Mouse (Mus musculus): ENCODE data around the gene Osbpl10. TPM values are rescaled to one million over a fixed set of nuclear protein-coding genes. Genes with fewer than 3 reads are reported as not detected.

Gene Osbpl10
- total and polyA plus RNA-seq, 2 experiments from 2014 or later: 0.36 to 2.9 TPM

DNA sequence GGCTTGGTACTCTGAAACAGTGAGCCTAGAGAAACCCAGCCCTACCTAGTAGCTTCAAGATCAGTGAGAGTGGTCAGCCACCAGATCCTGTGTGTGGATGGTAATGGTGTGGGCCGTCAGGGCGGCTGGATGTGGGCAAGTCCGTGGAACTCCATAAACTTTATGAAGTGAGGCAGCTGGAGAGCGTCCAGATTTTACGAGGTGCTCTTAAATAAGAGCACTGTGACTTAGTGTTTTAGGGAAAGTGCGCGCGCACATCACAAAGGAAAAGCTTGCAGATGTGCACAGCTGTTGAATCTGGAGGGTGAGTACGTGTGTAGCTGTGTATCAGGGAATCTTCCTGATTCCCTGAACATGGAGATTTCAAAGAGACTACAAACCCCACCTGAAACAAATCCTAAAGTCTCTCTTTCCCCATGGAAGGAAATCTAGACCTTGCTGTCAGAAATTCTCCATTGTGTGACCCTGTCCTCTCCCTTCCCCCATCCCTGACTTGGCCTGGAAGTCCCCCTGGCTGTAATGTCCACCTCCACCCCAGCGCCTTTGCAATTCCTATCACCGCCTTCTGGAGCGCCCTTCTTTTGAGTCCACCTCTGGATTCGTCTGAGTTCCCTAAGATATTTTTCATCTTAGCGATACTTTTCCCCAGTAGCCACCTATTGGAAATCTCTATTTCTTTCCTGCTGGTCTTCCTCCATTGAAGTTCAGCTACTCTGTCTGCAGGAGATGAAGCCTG, 161.4 kb downstream of the Osbpl10 start:
- DNase-seq (ENCODE audit: low spot score): no peak
- Histone ChIP-seq H3K4me2 (ENCODE audit: low read depth, low read length) (no peak overlapping the region), H3K27me3 (ENCODE audit: control insufficient read depth, insufficient read depth, low read length) (no peaks in the 10 kb centered on the region), H3K9me3 (replicated peaks; ENCODE audit: control insufficient read depth, low read length) (no peaks in the 10 kb centered on the region), H3K4me3 (ENCODE audit: low read depth, low read length) (no peak overlapping the region), H3K36me3 (replicated peaks; ENCODE audit: control insufficient read depth, insufficient read depth, low read length) (no peaks in the 10 kb centered on the region), H3K4me1 (ENCODE audit: control insufficient read depth, insufficient read depth) (peaks cover 5% of the 10 kb centered on the region; the same call in 1 of the 2 replicates), H3K9ac (replicated peaks; ENCODE audit: low read depth, low read length) (no peak overlapping the region), H3K27ac (ENCODE audit: low read depth) (no peak overlapping the region)
- 79% methylated on average over 14 of the region's 14 CpGs for WGBS
- TF ChIP-seq CTCF (IDR thresholded peaks at IDR 0.05; ENCODE audit: low read depth): no peak
- no peak for TF ChIP-seq EP300 (IDR thresholded peaks at IDR 0.05; ENCODE audit: low read depth)
- ATAC-seq (ENCODE audit: insufficient read depth, low read depth): no peak

- TF ChIP-seq EP300 (IDR thresholded peaks at IDR 0.05; ENCODE audit: low read depth) (no peak), CTCF (IDR thresholded peaks at IDR 0.05; ENCODE audit: low read depth) (no peak)
- H3K4me2 ChIP-seq (ENCODE audit: low read depth, low read length): no peak overlapping the region
- H3K9ac ChIP-seq (replicated peaks; ENCODE audit: low read depth, low read length): no peak overlapping the region
- H3K4me1 ChIP-seq (ENCODE audit: control insufficient read depth, insufficient read depth): peaks cover 5% of the 10 kb centered on the region; the same call in 1 of the 2 replicates
- WGBS: 93% methylated on average over 5 of the region's 5 CpGs
- no peaks in the 10 kb centered on the region for H3K36me3 ChIP-seq (replicated peaks; ENCODE audit: control insufficient read depth, insufficient read depth, low read length)
- no peak overlapping the region for H3K27ac ChIP-seq (ENCODE audit: low read depth)
- peaks cover 14% of the 10 kb centered on the region; the same call in 1 of the 2 replicates for H3K9me3 ChIP-seq (replicated peaks; ENCODE audit: control insufficient read depth, low read length)
- no peaks in the 10 kb centered on the region for H3K27me3 ChIP-seq (ENCODE audit: control insufficient read depth, insufficient read depth, low read length)
- no peak overlapping the region for H3K4me3 ChIP-seq (ENCODE audit: low read depth, low read length)
- ATAC-seq (ENCODE audit: insufficient read depth, low read depth) (no peak), DNase-seq (ENCODE audit: low spot score) (no peak)
These were observed 168.8 kb downstream of the Osbpl10 start for GRCm38 (mm10) chr9:115147141-115147540.

GRCm38 (mm10) chr9:115147586-115148355, 169.4 kb downstream of the Osbpl10 start:
- Histone ChIP-seq H3K27me3 (ENCODE audit: control insufficient read depth, insufficient read depth, low read length) (no peaks in the 10 kb centered on the region), H3K27ac (ENCODE audit: low read depth) (no peak overlapping the region), H3K36me3 (replicated peaks; ENCODE audit: control insufficient read depth, insufficient read depth, low read length) (no peaks in the 10 kb centered on the region), H3K4me2 (ENCODE audit: low read depth, low read length) (no peak overlapping the region), H3K4me1 (ENCODE audit: control insufficient read depth, insufficient read depth) (peaks cover 5% of the 10 kb centered on the region; the same call in 1 of the 2 replicates), H3K4me3 (ENCODE audit: low read depth, low read length) (no peak overlapping the region), H3K9me3 (replicated peaks; ENCODE audit: control insufficient read depth, low read length) (peaks cover 14% of the 10 kb centered on the region; the same call in 1 of the 2 replicates), H3K9ac (replicated peaks; ENCODE audit: low read depth, low read length) (no peak overlapping the region)
- ATAC-seq (ENCODE audit: insufficient read depth, low read depth): no peak
- no peak for TF ChIP-seq EP300 (IDR thresholded peaks at IDR 0.05; ENCODE audit: low read depth)
- TF ChIP-seq CTCF (IDR thresholded peaks at IDR 0.05; ENCODE audit: low read depth): no peak
- WGBS: 80% methylated on average over 13 of the region's 13 CpGs
- DNase-seq (ENCODE audit: low spot score): no peak

GRCm38 (mm10) chr9:115149011-115149756, 170.8 kb downstream of the Osbpl10 start:
- no peak overlapping the region for H3K9ac ChIP-seq (replicated peaks; ENCODE audit: low read depth, low read length)
- ATAC-seq (ENCODE audit: insufficient read depth, low read depth) (no peak), DNase-seq (ENCODE audit: low spot score) (no peak)
- H3K4me1 ChIP-seq (ENCODE audit: control insufficient read depth, insufficient read depth): peaks cover 5% of the 10 kb centered on the region; the same call in 1 of the 2 replicates
- peaks cover 14% of the 10 kb centered on the region; the same call in 1 of the 2 replicates for H3K9me3 ChIP-seq (replicated peaks; ENCODE audit: control insufficient read depth, low read length)
- WGBS: 83% methylated on average over 18 of the region's 18 CpGs
- no peak overlapping the region for H3K4me2 ChIP-seq (ENCODE audit: low read depth, low read length)
- TF ChIP-seq CTCF (IDR thresholded peaks at IDR 0.05; ENCODE audit: low read depth): no peak
- no peak for TF ChIP-seq EP300 (IDR thresholded peaks at IDR 0.05; ENCODE audit: low read depth)
- no peaks in the 10 kb centered on the region for H3K27me3 ChIP-seq (ENCODE audit: control insufficient read depth, insufficient read depth, low read length)
- no peak overlapping the region for H3K4me3 ChIP-seq (ENCODE audit: low read depth, low read length)
- H3K27ac ChIP-seq (ENCODE audit: low read depth): no peak overlapping the region
- no peaks in the 10 kb centered on the region for H3K36me3 ChIP-seq (replicated peaks; ENCODE audit: control insufficient read depth, insufficient read depth, low read length)

- H3K4me2 ChIP-seq (ENCODE audit: low read depth, low read length): no peak overlapping the region
- TF ChIP-seq EP300 (IDR thresholded peaks at IDR 0.05; ENCODE audit: low read depth): no peak
- TF ChIP-seq CTCF (IDR thresholded peaks at IDR 0.05; ENCODE audit: low read depth): no peak
- no peaks in the 10 kb centered on the region for H3K36me3 ChIP-seq (replicated peaks; ENCODE audit: control insufficient read depth, insufficient read depth, low read length)
- no peak overlapping the region for H3K27ac ChIP-seq (ENCODE audit: low read depth)
- H3K4me1 ChIP-seq (ENCODE audit: control insufficient read depth, insufficient read depth): peaks cover 8% of the 10 kb centered on the region
- DNase-seq (ENCODE audit: low spot score) (no peak), ATAC-seq (ENCODE audit: insufficient read depth, low read depth) (no peak)
- no peak overlapping the region for H3K9ac ChIP-seq (replicated peaks; ENCODE audit: low read depth, low read length)
- H3K27me3 ChIP-seq (ENCODE audit: control insufficient read depth, insufficient read depth, low read length): no peaks in the 10 kb centered on the region
- WGBS: 66% methylated on average over 5 of the region's 5 CpGs
- H3K9me3 ChIP-seq (replicated peaks; ENCODE audit: control insufficient read depth, low read length): no peaks in the 10 kb centered on the region
- no peak overlapping the region for H3K4me3 ChIP-seq (ENCODE audit: low read depth, low read length)
These were observed 183.2 kb downstream of the Osbpl10 start for GRCm38 (mm10) chr9:115161591-115161990.

All from heart, postnatal 0 days (tissue).